ENCODE assay signal across 37 mouse cellular contexts in the genomic region with DNA sequence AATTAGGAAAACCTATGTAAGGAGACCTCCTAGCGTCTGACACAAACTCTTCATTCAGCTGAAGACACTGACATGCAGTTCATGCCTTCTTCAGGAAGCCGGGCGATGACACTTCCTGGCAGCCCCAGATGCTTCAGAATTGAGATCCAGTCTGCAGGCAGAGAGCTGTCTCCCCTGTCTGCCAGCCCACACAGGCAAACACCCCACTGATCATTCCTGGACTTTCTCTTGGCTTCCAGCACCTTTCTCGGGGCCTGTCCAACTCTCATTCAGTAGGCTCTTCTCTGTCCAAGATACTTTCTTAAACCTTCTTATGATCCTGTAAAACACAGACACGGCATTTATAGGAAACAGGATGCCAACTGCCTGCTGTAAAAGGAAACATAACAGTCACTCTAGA. TPM values are rescaled to one million over a fixed set of nuclear protein-coding genes. Genes with fewer than 3 reads are reported as not detected.
"Had no signal": no experiment of that assay in that cellular context is flagged by ENCODE, and none has a peak within 500 bp of the region (broad histone marks: within the 10 kb centered on the region; RNA-seq: fewer than 3 reads in every experiment).

No protein-coding gene starts in this region.

- H3K9ac ChIP-seq: limb, embryonic 12.5 days; limb, embryonic 13.5 days; limb, embryonic 15.5 days; liver, embryonic 12.5 days; liver, embryonic 13.5 days; liver, embryonic 14.5 days; liver, embryonic 15.5 days; liver, postnatal 0 days; lung, embryonic 14.5 days; lung, embryonic 15.5 days; midbrain, embryonic 12.5 days; midbrain, embryonic 13.5 days; midbrain, embryonic 15.5 days; neural tube, embryonic 12.5 days had no signal

- H3K9me3 ChIP-seq: limb, embryonic 10.5 days; limb, embryonic 12.5 days; limb, embryonic 13.5 days; limb, embryonic 15.5 days; liver, embryonic 12.5 days; liver, embryonic 13.5 days; liver, embryonic 15.5 days; lung, embryonic 15.5 days; midbrain, embryonic 10.5 days; midbrain, embryonic 12.5 days; midbrain, embryonic 13.5 days; midbrain, embryonic 15.5 days; neural tube, embryonic 12.5 days had no signal

- H3K36me3 ChIP-seq: limb, embryonic 10.5 days; limb, embryonic 12.5 days; limb, embryonic 13.5 days; limb, embryonic 15.5 days; liver, embryonic 12.5 days; liver, embryonic 13.5 days; liver, embryonic 15.5 days; lung, embryonic 15.5 days; midbrain, embryonic 10.5 days; midbrain, embryonic 12.5 days; midbrain, embryonic 13.5 days; midbrain, embryonic 15.5 days; neural tube, embryonic 12.5 days had no signal

- H3K4me3 ChIP-seq: limb, embryonic 10.5 days; limb, embryonic 12.5 days; limb, embryonic 13.5 days; limb, embryonic 15.5 days; liver, embryonic 12.5 days; liver, embryonic 13.5 days; liver, embryonic 15.5 days; lung, embryonic 15.5 days; megakaryocyte, embryonic 14.5 days; midbrain, embryonic 10.5 days; midbrain, embryonic 12.5 days; midbrain, embryonic 13.5 days; midbrain, embryonic 15.5 days; myocyte; neural tube, embryonic 12.5 days had no signal

- H3K27me3 ChIP-seq: limb, embryonic 12.5 days; limb, embryonic 13.5 days; liver, embryonic 12.5 days; liver, embryonic 13.5 days; liver, embryonic 15.5 days; lung, embryonic 15.5 days; megakaryocyte, embryonic 14.5 days; midbrain, embryonic 12.5 days; midbrain, embryonic 13.5 days; midbrain, embryonic 15.5 days; neural tube, embryonic 12.5 days had no signal

- H3K4me1 ChIP-seq: limb, embryonic 10.5 days; limb, embryonic 12.5 days; liver, embryonic 12.5 days; liver, embryonic 13.5 days; liver, embryonic 15.5 days; lung, embryonic 15.5 days; megakaryocyte, embryonic 14.5 days; midbrain, embryonic 10.5 days; midbrain, embryonic 12.5 days; midbrain, embryonic 13.5 days; midbrain, embryonic 15.5 days; neural tube, embryonic 12.5 days had no signal

- DNase-seq: left cerebral cortex, postnatal 4 days; liver; liver, embryonic 13.5 days; liver, postnatal 0 days; lung, adult 18-20 months; lung, adult 2 months; lung, embryonic 14.5 days; lung, postnatal 10 days; lung, postnatal 14 days; lung, postnatal 36 days; lung, postnatal 4 days; midbrain, embryonic 14.5 days had no signal

- ATAC-seq: liver, embryonic 12.5 days; liver, postnatal 0 days; lung, postnatal 0 days; midbrain, embryonic 13.5 days; midbrain, embryonic 15.5 days; midbrain, embryonic 16.5 days had no signal

- H3K4me2 ChIP-seq: limb, embryonic 12.5 days; limb, embryonic 13.5 days; limb, embryonic 15.5 days; liver, embryonic 11.5 days; liver, embryonic 12.5 days; liver, embryonic 13.5 days; liver, embryonic 15.5 days; lung, embryonic 14.5 days; lung, embryonic 15.5 days; midbrain, embryonic 11.5 days; midbrain, embryonic 12.5 days; midbrain, embryonic 13.5 days; midbrain, embryonic 15.5 days; neural tube, embryonic 12.5 days had no signal

- H3K27ac ChIP-seq: limb, embryonic 10.5 days; limb, embryonic 12.5 days; limb, embryonic 13.5 days; limb, embryonic 15.5 days; liver, embryonic 12.5 days; liver, embryonic 13.5 days; liver, embryonic 14.5 days; liver, embryonic 15.5 days; lung, embryonic 15.5 days; macrophage; midbrain, embryonic 10.5 days; midbrain, embryonic 12.5 days; midbrain, embryonic 13.5 days; midbrain, embryonic 15.5 days; neural tube, embryonic 12.5 days had no signal

RNA-seq across cellular contexts. Expression of gene Adamts16, which starts 50.0 kb away (rescaled TPM):
- total RNA-seq: liver, adult 2 months; megakaryocyte progenitor cell, adult 5-6 weeks; megakaryocyte, adult 5-6 weeks; megakaryocyte-erythroid progenitor cell, adult 5-6 weeks; monocyte, adult 5-6 weeks had no signal
- polyA plus RNA-seq: liver, embryonic 12.5 days; lung, postnatal 0 days; macrophage had no signal
